Mouse (Mus musculus) layer of hippocampus, adult 8-10 months (tissue): ENCODE measurements around the gene Stat4. TPM values are rescaled to one million over a fixed set of nuclear protein-coding genes. Genes with fewer than 3 reads are reported as not detected.

ENCODE experiments used
- DNase-seq, 2 experiments: peaks; one replicate each; pipeline ENCODE4 v3.0.0; 2022; ENCODE audit warnings: low spot score in 2 of 2
- total RNA-seq, 4 experiments: library from RNA; stranded (reverse); gene quantifications; 2 replicates each; pipeline ENCODE4 v1.2.4; 2022

The Stat4 gene
- total RNA-seq, 4 experiments from 2014 or later, result 0.61 to 1.1 (median 1.0) TPM

DNA sequence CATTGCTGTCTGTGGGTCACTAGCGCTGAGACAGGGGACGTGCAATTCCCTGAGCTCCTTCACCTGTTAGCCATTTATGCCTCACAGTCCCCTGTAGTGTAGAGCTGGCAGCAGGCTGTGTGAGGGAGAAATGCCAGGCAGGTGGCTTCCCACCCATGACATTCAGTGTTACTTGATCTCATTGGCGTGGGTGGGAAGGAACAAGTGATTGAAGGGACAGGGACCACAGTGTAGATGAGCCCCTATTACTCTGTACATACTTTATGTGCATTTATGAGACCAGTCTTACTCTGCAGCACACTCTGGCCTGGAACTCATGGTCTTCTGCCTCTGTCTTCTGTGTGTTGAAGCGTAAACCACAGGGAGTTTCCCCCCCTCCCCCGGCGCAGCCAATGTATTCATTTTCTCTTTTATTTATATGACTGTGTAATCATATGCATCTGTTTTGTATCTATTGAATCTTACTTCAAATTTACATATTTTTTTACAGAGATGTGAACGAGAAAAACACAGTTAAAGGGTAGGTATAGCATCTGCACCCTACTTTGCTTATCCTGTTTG is 156.7 kb downstream of the Stat4 start:
- DNase-seq, result no peak

- DNase-seq, result no peak
Observed at GRCm38 (mm10) chr1:52144907-52145306, 158.0 kb downstream of the Stat4 start.

DNA sequence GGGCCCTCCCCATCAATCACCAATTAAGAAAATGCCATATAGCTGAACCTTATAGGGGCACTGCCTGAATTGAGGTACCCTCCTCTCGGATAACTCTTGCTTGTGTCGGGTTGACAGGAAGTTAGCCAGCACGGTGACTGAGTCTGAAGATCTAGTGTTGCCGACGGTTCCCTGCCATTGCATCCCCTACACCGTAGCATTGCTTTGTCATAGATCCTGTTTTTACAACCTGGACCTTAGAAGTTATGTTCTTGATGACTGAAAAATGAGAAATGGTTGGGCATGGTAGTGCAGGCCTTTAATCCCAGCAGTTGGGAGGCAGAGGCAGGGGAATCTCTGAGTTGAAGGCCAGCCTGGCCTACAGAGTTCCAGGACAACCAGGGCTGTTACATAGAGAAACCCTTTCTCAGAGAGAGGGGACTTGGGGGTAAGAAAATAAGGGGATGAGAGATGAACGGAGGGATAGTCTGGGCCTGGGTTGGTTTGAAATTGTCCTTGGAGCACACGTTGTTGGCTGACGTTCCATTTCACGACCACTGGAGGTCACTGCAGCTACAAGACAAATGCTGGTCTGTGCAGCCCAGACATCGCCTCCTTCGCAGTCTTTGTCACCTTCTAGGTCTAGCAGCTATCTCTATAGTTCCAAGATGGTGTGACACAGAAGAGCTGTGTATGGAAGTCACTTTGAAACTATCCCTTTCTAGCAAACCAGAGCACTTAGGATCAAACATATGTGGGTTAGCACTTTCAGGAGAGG is 159.4 kb downstream of the Stat4 start:
- DNase-seq, result no peak

- DNase-seq, result no peak
Observed at GRCm38 (mm10) chr1:52147431-52147830, 160.5 kb downstream of the Stat4 start.

- no peak for DNase-seq
Observed at GRCm38 (mm10) chr1:52148178-52148577, 161.2 kb downstream of the Stat4 start.

- no peak for DNase-seq
Observed at GRCm38 (mm10) chr1:52148696-52149095, 161.7 kb downstream of the Stat4 start.

- peak; percentile 77 to 79 for DNase-seq
Observed at GRCm38 (mm10) chr1:52149934-52150346, 163.0 kb downstream of the Stat4 start.

DNA sequence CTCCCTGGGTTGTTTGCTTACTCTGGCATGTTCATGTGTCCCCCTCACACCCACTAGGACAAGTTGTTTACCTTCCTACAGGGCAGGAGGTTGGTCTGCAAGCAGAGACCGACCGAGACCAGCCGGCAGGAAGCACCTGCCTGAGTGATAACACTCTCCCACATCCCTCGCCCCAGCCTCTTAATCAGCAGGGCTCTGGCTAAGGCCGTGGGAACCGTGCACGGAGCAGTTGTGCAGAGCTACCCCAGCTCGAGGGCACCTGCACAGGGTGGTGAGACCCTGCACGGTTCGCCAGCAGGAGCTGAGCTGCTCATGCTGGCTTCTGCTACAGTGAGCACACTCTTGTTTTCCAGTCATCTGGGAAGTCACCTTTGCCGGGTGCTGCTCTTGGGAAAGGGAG is 163.7 kb downstream of the Stat4 start:
- no peak for DNase-seq

- DNase-seq, result no peak
Observed at GRCm38 (mm10) chr1:52151166-52151565, 164.2 kb downstream of the Stat4 start.

DNA sequence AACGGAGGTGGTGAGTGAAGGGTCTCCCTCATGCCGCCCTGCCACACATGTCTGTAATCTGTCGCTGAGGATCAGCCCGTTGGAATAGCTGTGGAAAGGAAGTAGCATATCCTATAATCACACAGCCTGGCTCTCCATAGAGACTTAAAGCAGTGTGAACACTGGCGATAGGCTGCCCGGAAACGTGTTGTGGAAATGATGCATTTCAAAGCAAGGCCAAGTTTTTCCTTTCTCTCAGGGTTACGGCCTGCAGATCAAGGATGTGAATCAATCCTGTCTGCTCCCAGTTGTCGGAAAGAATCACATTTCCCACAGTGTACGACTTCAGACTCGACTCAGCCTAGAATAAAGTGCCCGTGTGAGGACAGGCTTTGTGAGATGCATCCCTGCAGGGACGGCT is 165.4 kb downstream of the Stat4 start:
- DNase-seq, result no peak

- DNase-seq, result no peak
Observed at GRCm38 (mm10) chr1:52152936-52153335, 166.0 kb downstream of the Stat4 start.

DNA sequence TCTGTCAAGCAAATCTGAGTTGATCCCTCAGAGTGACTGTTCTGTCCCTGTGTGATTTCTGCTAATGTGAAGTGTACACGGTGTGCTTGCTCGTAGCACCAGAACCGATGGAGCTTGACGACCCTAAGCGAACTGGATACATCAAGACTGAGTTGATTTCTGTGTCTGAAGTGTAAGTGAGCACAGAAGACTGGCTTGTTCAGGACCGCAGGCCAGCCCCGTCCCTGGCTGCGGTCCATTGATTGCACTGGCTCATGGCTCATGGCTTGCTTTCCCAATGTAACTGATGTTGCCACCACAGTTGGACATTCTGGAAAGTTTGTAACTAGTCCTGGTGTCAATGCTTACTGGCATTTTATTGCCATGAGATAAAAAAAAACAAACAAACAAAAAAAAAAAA is 167.9 kb downstream of the Stat4 start:
- no peak for DNase-seq

GRCm38 (mm10) chr1:52156351-52156750 is 169.4 kb downstream of the Stat4 start:
- DNase-seq, result no peak

Other genes starting within 250 kb of the Stat4 start
- gene Myo1b, start 71.1 kb upstream of the Stat4 start, total RNA-seq, result 10 to 100 TPM; 12.4 to 14.7 (median 13.6) TPM
- gene Stat1, start 132.3 kb downstream of the Stat4 start, total RNA-seq, result 10 to 100 TPM; 22.8 to 33.8 (median 28.1) TPM
- gene Gls, start 246.1 kb downstream of the Stat4 start, total RNA-seq, result 100 to 1,000 TPM; 331 to 426 (median 367) TPM